Mouse (Mus musculus) mouse embryonic stem cell (cell line): Measurements from ENCODE around the gene Syvn1.

Experiments
- in situ Hi-C, 2 experiments: fragments of 300-500 bp; cut with MboI; formaldehyde crosslinking; loops; 1 replicate in 1 of 2; 3 replicates in 1 of 2; pipeline ENCODE4 v1.14.3; 2019 to 2020; ENCODE audit warnings: low sequenced_read_pairs in 2 of 2, low pct_unique_long_range_greater_than_20kb in 1 of 2, mixed read lengths in 1 of 2; ENCODE audit not compliant: unreplicated experiment in 1 of 2

Gene Syvn1

GRCm38 (mm10) chr19:6094119-6094518 lies 47.7 kb downstream of the Syvn1 start, which contains the start of gene AC131692.1:
Gene AC131692.1 (plus strand): TSS chr19:6094419.
- in situ Hi-C loops = no loop called here

GRCm38 (mm10) chr19:6097847-6098246 lies 51.5 kb downstream of the Syvn1 start:
- in situ Hi-C loops = no loop called here

- in situ Hi-C loops = no loop called here
Measured at GRCm38 (mm10) chr19:6101186-6101585, 54.8 kb downstream of the Syvn1 start.

- in situ Hi-C loops = no loop called here
Measured at GRCm38 (mm10) chr19:6102169-6102853, 55.9 kb downstream of the Syvn1 start.
